Mouse (Mus musculus): ENCODE measurements around the gene Gm9837. TPM values are rescaled to one million over a fixed set of nuclear protein-coding genes. Genes with fewer than 3 reads are reported as not detected.

The Gm9837 gene
- not detected in 2 replicates for total RNA-seq (2017)

- peak; percentile 91 for ATAC-seq (replicated peaks; ENCODE audit: low read depth, poor library complexity, severe bottlenecking)
These were observed at the start of gene Gm9837 for GRCm38 (mm10) chr11:53469968-53470695. Gene Gm9837 (minus strand): TSS chr11:53470479.

- peak; percentile 7; the same call in 1 of the 2 replicates for ATAC-seq (replicated peaks; ENCODE audit: low read depth, poor library complexity, severe bottlenecking)
These were observed 49.2 kb upstream of the Gm9837 start, which contains the start of gene Sept8 for GRCm38 (mm10) chr11:53519207-53520121. Gene Sept8 (plus strand): TSS chr11:53519257.

GRCm38 (mm10) chr11:53518759-53519158 lies 48.5 kb upstream of the Gm9837 start:
- ATAC-seq (replicated peaks; ENCODE audit: low read depth, poor library complexity, severe bottlenecking) = peak; percentile 30

- ATAC-seq (replicated peaks; ENCODE audit: low read depth, poor library complexity, severe bottlenecking) = 0 out of 2 replicates have a peak, but pooled peaks have one; percentile 26
These were observed 46.7 kb upstream of the Gm9837 start for GRCm38 (mm10) chr11:53516775-53517627.

GRCm38 (mm10) chr11:53510351-53510750 lies 40.1 kb upstream of the Gm9837 start:
- no peak for ATAC-seq (replicated peaks; ENCODE audit: low read depth, poor library complexity, severe bottlenecking)

- ATAC-seq (replicated peaks; ENCODE audit: low read depth, poor library complexity, severe bottlenecking) = no peak
These were observed 38.3 kb upstream of the Gm9837 start for GRCm38 (mm10) chr11:53508591-53508990.

- no peak for ATAC-seq (replicated peaks; ENCODE audit: low read depth, poor library complexity, severe bottlenecking)
These were observed 37.9 kb upstream of the Gm9837 start for GRCm38 (mm10) chr11:53508152-53508551.

- ATAC-seq (replicated peaks; ENCODE audit: low read depth, poor library complexity, severe bottlenecking) = no peak
These were observed 37.0 kb upstream of the Gm9837 start for GRCm38 (mm10) chr11:53507098-53507805.

- ATAC-seq (replicated peaks; ENCODE audit: low read depth, poor library complexity, severe bottlenecking) = no peak
These were observed 34.9 kb upstream of the Gm9837 start for GRCm38 (mm10) chr11:53505026-53505663.

GRCm38 (mm10) chr11:53504376-53504775 lies 34.1 kb upstream of the Gm9837 start:
- ATAC-seq (replicated peaks; ENCODE audit: low read depth, poor library complexity, severe bottlenecking) = no peak

- 0 out of 2 replicates have a peak, but pooled peaks have one; percentile 43 for ATAC-seq (replicated peaks; ENCODE audit: low read depth, poor library complexity, severe bottlenecking)
These were observed 33.5 kb upstream of the Gm9837 start for GRCm38 (mm10) chr11:53503738-53504137.

GRCm38 (mm10) chr11:53502039-53502765 lies 31.9 kb upstream of the Gm9837 start:
- ATAC-seq (replicated peaks; ENCODE audit: low read depth, poor library complexity, severe bottlenecking) = 0 out of 2 replicates have a peak, but pooled peaks have one; percentile 42

- ATAC-seq (replicated peaks; ENCODE audit: low read depth, poor library complexity, severe bottlenecking) = peak; percentile 33; the same call in 1 of the 2 replicates
These were observed 30.3 kb upstream of the Gm9837 start for GRCm38 (mm10) chr11:53500569-53500968.

GRCm38 (mm10) chr11:53496946-53497345 lies 26.7 kb upstream of the Gm9837 start:
- ATAC-seq (replicated peaks; ENCODE audit: low read depth, poor library complexity, severe bottlenecking) = peak; percentile 72

GRCm38 (mm10) chr11:53495417-53495816 lies 25.1 kb upstream of the Gm9837 start:
- ATAC-seq (replicated peaks; ENCODE audit: low read depth, poor library complexity, severe bottlenecking) = no peak

GRCm38 (mm10) chr11:53493243-53493955 lies 23.1 kb upstream of the Gm9837 start:
- ATAC-seq (replicated peaks; ENCODE audit: low read depth, poor library complexity, severe bottlenecking) = no peak

GRCm38 (mm10) chr11:53491954-53492401 lies 21.7 kb upstream of the Gm9837 start:
- ATAC-seq (replicated peaks; ENCODE audit: low read depth, poor library complexity, severe bottlenecking) = no peak

Measured in common myeloid progenitor, adult 5-6 weeks (primary cell).